ENCODE assay signal across 13 mouse cellular contexts in genomic region chr16:76976787-76977430, GRCm38 (mm10).
"Had no signal": no experiment of that assay in that cellular context is flagged by ENCODE, and none has a peak within 500 bp of the region (broad histone marks: within the 10 kb centered on the region; RNA-seq: fewer than 3 reads in every experiment).

No protein-coding gene starts in this region.

- DNase-seq: liver, postnatal 0 days; lung, adult 2 months; lung, postnatal 14 days; lung, postnatal 36 days; right cerebral cortex, postnatal 14 days; right cerebral cortex, postnatal 4 days; spleen, adult 18-20 months; thymus, adult 18-20 months; thymus, postnatal 25 days; thymus, postnatal 4 days had no signal

- ATAC-seq: liver, postnatal 0 days; lung, postnatal 0 days; midbrain, embryonic 13.5 days; midbrain, embryonic 15.5 days had no signal
